Mouse (Mus musculus) stomach, embryonic 15.5 days (tissue): ENCODE results near the gene Twist2. TPM values are rescaled to one million over a fixed set of nuclear protein-coding genes. Genes with fewer than 3 reads are reported as not detected.

Experiments used
- ATAC-seq: fragments of 200-750 bp; cut with Nextera tagmentation; 2 replicates; pipeline ENCODE4 v1.8.0; 2017; ENCODE audit warnings: low read depth, moderate number of reproducible peaks, moderate TSS enrichment; ENCODE audit not compliant: insufficient read depth, low FRiP score
- H3K27ac ChIP-seq: fragments of 300-500 bp; sonication (generic); 2 replicates; pipeline ENCODE4 v1.5.1; 2015; ENCODE audit warnings: mild to moderate bottlenecking, inconsistent platforms
- H3K27me3 ChIP-seq: fragments of 300-500 bp; sonication (generic); replicated peaks from 2 replicates; pipeline ENCODE4 v1.6.1; 2015; ENCODE audit warnings: inconsistent platforms
- H3K36me3 ChIP-seq: fragments of 300-500 bp; sonication (generic); 2 replicates; pipeline ENCODE4 v1.6.1; 2015; ENCODE audit warnings: inconsistent platforms
- H3K4me1 ChIP-seq: fragments of 300-500 bp; sonication (generic); 2 replicates; pipeline ENCODE4 v1.6.1; 2015; ENCODE audit warnings: inconsistent platforms
- H3K4me2 ChIP-seq: fragments of 300-500 bp; sonication (generic); 2 replicates; pipeline ENCODE4 v1.6.1; 2015; ENCODE audit warnings: mild to moderate bottlenecking, inconsistent platforms
- H3K4me3 ChIP-seq: fragments of 300-500 bp; sonication (generic); replicated peaks from 2 replicates; pipeline ENCODE4 v1.5.1; 2015; ENCODE audit warnings: inconsistent platforms
- H3K9ac ChIP-seq: fragments of 300-500 bp; sonication (generic); 2 replicates; pipeline ENCODE4 v1.6.1; 2015; ENCODE audit warnings: inconsistent platforms
- H3K9me3 ChIP-seq: fragments of 300-500 bp; sonication (generic); 2 replicates; pipeline ENCODE4 v1.6.1; 2016; ENCODE audit warnings: inconsistent platforms
- WGBS: fragments of 180-500 bp; shearing (Covaris S2); methylation state at CpG from one replicate; pipeline ENCODE4 v1.1.7; 2015; 5-methylcytosine and 5-hydroxymethylcytosine counted together
- polyA plus RNA-seq: library from polyadenylated mRNA; unstranded; fragments of >200 nt; fragmentation: Nextera tagmentation; extraction: Ambion mirVana; gene quantifications from 2 replicates; pipeline ENCODE4 v1.2.1, GENCODE M21; 2015

Gene Twist2
- polyA plus RNA-seq, 1 experiment from 2014 or later: 7.9 TPM

- no peak overlapping the region for H3K4me2 ChIP-seq
- no peak for ATAC-seq
- H3K9me3 ChIP-seq: no peaks in the 10 kb centered on the region
- no peaks in the 10 kb centered on the region for H3K36me3 ChIP-seq
- H3K4me3 ChIP-seq: no peak overlapping the region
- H3K9ac ChIP-seq: no peak overlapping the region
- 81% methylated on average over 4 of the region's 4 CpGs for WGBS
- H3K27ac ChIP-seq: no peak overlapping the region
- H3K27me3 ChIP-seq: no peaks in the 10 kb centered on the region
- H3K4me1 ChIP-seq: no peaks in the 10 kb centered on the region
Observed at GRCm38 (mm10) chr1:91779819-91780218, 21.4 kb upstream of the Twist2 start.

- Histone ChIP-seq H3K9me3 (no peaks in the 10 kb centered on the region), H3K27me3 (no peaks in the 10 kb centered on the region), H3K4me2 (no peak overlapping the region), H3K9ac (no peak overlapping the region), H3K27ac (no peak overlapping the region), H3K4me3 (no peak overlapping the region), H3K36me3 (no peaks in the 10 kb centered on the region), H3K4me1 (no peaks in the 10 kb centered on the region)
- WGBS: 77% methylated on average over 7 of the region's 7 CpGs
- no peak for ATAC-seq
Observed at GRCm38 (mm10) chr1:91781182-91781581, 20.1 kb upstream of the Twist2 start.

GRCm38 (mm10) chr1:91784162-91784561, 17.1 kb upstream of the Twist2 start:
- Histone ChIP-seq H3K27me3 (no peaks in the 10 kb centered on the region), H3K27ac (no peak overlapping the region), H3K4me3 (no peak overlapping the region), H3K9me3 (no peaks in the 10 kb centered on the region), H3K4me2 (no peak overlapping the region), H3K4me1 (no peaks in the 10 kb centered on the region), H3K9ac (no peak overlapping the region), H3K36me3 (no peaks in the 10 kb centered on the region)
- 72% methylated on average over 3 of the region's 3 CpGs for WGBS
- ATAC-seq: no peak

- Histone ChIP-seq H3K27ac (no peak overlapping the region), H3K4me1 (peaks cover 24% of the 10 kb centered on the region), H3K4me3 (no peak overlapping the region), H3K36me3 (no peaks in the 10 kb centered on the region), H3K4me2 (no peak overlapping the region), H3K9ac (no peak overlapping the region), H3K27me3 (peaks cover 34% of the 10 kb centered on the region), H3K9me3 (no peaks in the 10 kb centered on the region)
- no peak; the same call in 1 of the 2 replicates for ATAC-seq
- WGBS: 56% methylated on average over 3 of the region's 3 CpGs
Observed at GRCm38 (mm10) chr1:91799323-91799722, 1.9 kb upstream of the Twist2 start.

- Histone ChIP-seq H3K4me3 (peak overlapping the region; percentile 55), H3K27me3 (peaks cover 34% of the 10 kb centered on the region), H3K9ac (no peak overlapping the region), H3K36me3 (no peaks in the 10 kb centered on the region), H3K9me3 (no peaks in the 10 kb centered on the region), H3K4me2 (peak overlapping the region; percentile 93), H3K27ac (no peak overlapping the region), H3K4me1 (peaks cover 24% of the 10 kb centered on the region)
- WGBS: 47% methylated on average over 13 of the region's 13 CpGs
- ATAC-seq: no peak
Observed at GRCm38 (mm10) chr1:91800348-91800747, 913 bp upstream of the Twist2 start.

- H3K27ac ChIP-seq: peak overlapping the region; percentile 72
- peak overlapping the region; percentile 34; the same call in 1 of the 2 replicates for H3K9ac ChIP-seq
- peak overlapping the region; percentile 93 for H3K4me2 ChIP-seq
- WGBS: 2% methylated on average over 45 of the region's 45 CpGs
- H3K36me3 ChIP-seq: no peaks in the 10 kb centered on the region
- ATAC-seq: no peak
- H3K27me3 ChIP-seq: peaks cover 34% of the 10 kb centered on the region
- H3K9me3 ChIP-seq: no peaks in the 10 kb centered on the region
- H3K4me1 ChIP-seq: peaks cover 24% of the 10 kb centered on the region
- peak overlapping the region; percentile 55 for H3K4me3 ChIP-seq
Observed at GRCm38 (mm10) chr1:91801844-91802366, 644 bp downstream of the Twist2 start.

- Histone ChIP-seq H3K9me3 (no peaks in the 10 kb centered on the region), H3K4me3 (peak overlapping the region; percentile 55), H3K4me2 (peak overlapping the region; percentile 93), H3K4me1 (peaks cover 24% of the 10 kb centered on the region), H3K27ac (peak overlapping the region; percentile 72; the same call in 1 of the 2 replicates), H3K9ac (peak overlapping the region; percentile 4; the same call in 1 of the 2 replicates), H3K36me3 (no peaks in the 10 kb centered on the region), H3K27me3 (peaks cover 34% of the 10 kb centered on the region)
- WGBS: 11% methylated on average over 30 of the region's 30 CpGs
- no peak for ATAC-seq
Observed at GRCm38 (mm10) chr1:91802406-91803121, 1.3 kb downstream of the Twist2 start.

GRCm38 (mm10) chr1:91803416-91803815, 2.2 kb downstream of the Twist2 start:
- no peak overlapping the region for H3K27ac ChIP-seq
- no peaks in the 10 kb centered on the region for H3K36me3 ChIP-seq
- no peak overlapping the region for H3K9ac ChIP-seq
- peaks cover 24% of the 10 kb centered on the region for H3K4me1 ChIP-seq
- H3K27me3 ChIP-seq: peaks cover 34% of the 10 kb centered on the region
- 34% methylated on average over 6 of the region's 6 CpGs for WGBS
- H3K9me3 ChIP-seq: no peaks in the 10 kb centered on the region
- no peak overlapping the region for H3K4me3 ChIP-seq
- no peak overlapping the region for H3K4me2 ChIP-seq
- ATAC-seq: no peak

- Histone ChIP-seq H3K4me2 (no peak overlapping the region), H3K36me3 (no peaks in the 10 kb centered on the region), H3K4me3 (no peak overlapping the region), H3K27me3 (no peaks in the 10 kb centered on the region), H3K27ac (peak overlapping the region; percentile 16; the same call in 1 of the 2 replicates), H3K4me1 (0 out of 2 replicates have a peak, but pooled peaks cover 3% of the 10 kb centered on the region), H3K9me3 (no peaks in the 10 kb centered on the region), H3K9ac (no peak overlapping the region)
- WGBS: 72% methylated on average over 3 of the region's 3 CpGs
- ATAC-seq: no peak
Observed at GRCm38 (mm10) chr1:91816067-91816466, 14.8 kb downstream of the Twist2 start.

- no peaks in the 10 kb centered on the region for H3K36me3 ChIP-seq
- H3K4me2 ChIP-seq: no peak overlapping the region
- no peak overlapping the region for H3K9ac ChIP-seq
- ATAC-seq: peak; percentile 84
- H3K4me1 ChIP-seq: 0 out of 2 replicates have a peak, but pooled peaks cover 3% of the 10 kb centered on the region
- no peaks in the 10 kb centered on the region for H3K9me3 ChIP-seq
- H3K27ac ChIP-seq: peak overlapping the region; percentile 16; the same call in 1 of the 2 replicates
- no peak overlapping the region for H3K4me3 ChIP-seq
- H3K27me3 ChIP-seq: no peaks in the 10 kb centered on the region
- 23% methylated on average over 6 of the region's 6 CpGs for WGBS
Observed at GRCm38 (mm10) chr1:91816571-91816970, 15.3 kb downstream of the Twist2 start.

GRCm38 (mm10) chr1:91819237-91819636, 18.0 kb downstream of the Twist2 start:
- WGBS: 66% methylated on average over 9 of the region's 9 CpGs
- ATAC-seq: no peak
- H3K9me3 ChIP-seq: no peaks in the 10 kb centered on the region

GRCm38 (mm10) chr1:91820531-91820930, 19.3 kb downstream of the Twist2 start:
- ATAC-seq: no peak
- H3K9ac ChIP-seq: no peak overlapping the region
- no peak overlapping the region for H3K4me2 ChIP-seq
- no peak overlapping the region for H3K4me3 ChIP-seq
- 54% methylated on average over 10 of the region's 10 CpGs for WGBS
- H3K36me3 ChIP-seq: no peaks in the 10 kb centered on the region
- H3K27ac ChIP-seq: no peak overlapping the region
- H3K27me3 ChIP-seq: no peaks in the 10 kb centered on the region
- 0 out of 2 replicates have a peak, but pooled peaks cover 3% of the 10 kb centered on the region for H3K4me1 ChIP-seq
- H3K9me3 ChIP-seq: no peaks in the 10 kb centered on the region

More at GRCm38 (mm10) chr1:91819237-91819636, 18.0 kb downstream of the Twist2 start:
- H3K4me2 ChIP-seq: no peak overlapping the region
- H3K4me3 ChIP-seq: no peak overlapping the region
- H3K36me3 ChIP-seq: no peaks in the 10 kb centered on the region
- no peak overlapping the region for H3K27ac ChIP-seq
- H3K27me3 ChIP-seq: no peaks in the 10 kb centered on the region
- 0 out of 2 replicates have a peak, but pooled peaks cover 3% of the 10 kb centered on the region for H3K4me1 ChIP-seq
- H3K9ac ChIP-seq: no peak overlapping the region
